8 mouse cellular contexts compared by ENCODE assay signal in genomic region chr16:8637217-8638051, GRCm38 (mm10). TPM values are rescaled to one million over a fixed set of nuclear protein-coding genes. Genes with fewer than 3 reads are reported as not detected.
DNase-seq lines count a peak whose midpoint lies in the region; ATAC-seq lines count a peak whose summit lies in the region.

Pmm2 (plus strand) TSS chr16:8637674.
Tmem186 (minus strand) TSS chr16:8637712.

- H3K4me3 ChIP-seq in heart, embryonic 10.5 days, result peak within 1 kb of the TSS; percentile 91
- H3K4me3 ChIP-seq in kidney, embryonic 15.5 days (replicated peaks), result peak within 1 kb of the TSS; percentile 73

- H3K27me3 ChIP-seq in heart, embryonic 10.5 days (ENCODE audit: insufficient read depth, poor library complexity, severe bottlenecking), result no peaks in the 10 kb centered on the region
- no peaks in the 10 kb centered on the region for H3K27me3 ChIP-seq in kidney, embryonic 15.5 days

- WGBS in heart, embryonic 10.5 days, result under 1% methylated on average over 59 of the region's 59 CpGs
- under 1% methylated on average over 59 of the region's 59 CpGs for WGBS in kidney, embryonic 15.5 days

- H3K4me2 ChIP-seq in kidney, embryonic 15.5 days, result peak within 1 kb of the TSS; percentile 87

- H3K9ac ChIP-seq in kidney, embryonic 15.5 days, result peak within 1 kb of the TSS; percentile 87

- DNase-seq in B cell, adult 2 months, result peak; percentile 78 to 84
- DNase-seq in brain, adult 2 months (ENCODE audit: low read depth, low spot score), result peak; percentile 98
- peak; percentile 95 for DNase-seq in heart, embryonic 10.5 days (ENCODE audit: low spot score)
- DNase-seq in liver, result peak; percentile 85
- peak; percentile 77 to 92 for DNase-seq in spleen, postnatal 4 days (ENCODE audit: low spot score in 2 of 2)

- H3K4me1 ChIP-seq in heart, embryonic 10.5 days, result peaks cover 21% of the 10 kb centered on the region
- peaks cover 23% of the 10 kb centered on the region for H3K4me1 ChIP-seq in kidney, embryonic 15.5 days

- H3K36me3 ChIP-seq in heart, embryonic 10.5 days, result peaks cover 33% of the 10 kb centered on the region
- peaks cover 38% of the 10 kb centered on the region for H3K36me3 ChIP-seq in kidney, embryonic 15.5 days

- ATAC-seq in erythroblast, adult 5-6 weeks (replicated peaks; ENCODE audit: low FRiP score, poor library complexity, severe bottlenecking), result peak; percentile 82
- ATAC-seq in kidney, embryonic 15.5 days (replicated peaks; ENCODE audit: low FRiP score), result peak; percentile 89
- peak; percentile 69 for ATAC-seq in monocyte, adult 5-6 weeks (replicated peaks; ENCODE audit: insufficient number of reproducible peaks, low FRiP score, low TSS enrichment, poor library complexity, severe bottlenecking)

- H3K9me3 ChIP-seq in heart, embryonic 10.5 days, result no peaks in the 10 kb centered on the region
- no peaks in the 10 kb centered on the region for H3K9me3 ChIP-seq in kidney, embryonic 15.5 days (replicated peaks)

- H3K27ac ChIP-seq in heart, embryonic 10.5 days, result peak within 1 kb of the TSS; percentile 96
- H3K27ac ChIP-seq in kidney, embryonic 15.5 days, result peak within 1 kb of the TSS; percentile 93

RNA-seq across cellular contexts. Expression of gene Pmm2, which starts in this region (rescaled TPM):
- total RNA-seq in erythroblast, adult 5-6 weeks (2015; ENCODE audit: low replicate concordance), result 27.2 and 40.7 TPM in 2 replicates
- 52.6 and 60.8 TPM in 2 replicates for total RNA-seq in erythroblast, adult 5-6 weeks (2017; ENCODE audit: low replicate concordance)
- polyA plus RNA-seq in heart, embryonic 10.5 days (2016; fragmentation: Nextera tagmentation; extraction: Ambion mirVana), result 49.1 and 52.8 TPM in 2 replicates
- 54.1 and 56.4 TPM in 2 replicates for polyA plus RNA-seq in kidney, embryonic 15.5 days (2015; fragmentation: Nextera tagmentation; extraction: Ambion mirVana)
- total RNA-seq in monocyte, adult 5-6 weeks (2017), result 54.1 to 79.6 TPM (median 75.7 TPM) in 3 replicates

RNA-seq across cellular contexts. Expression of gene Tmem186, which starts in this region (rescaled TPM):
- total RNA-seq in erythroblast, adult 5-6 weeks (2015; ENCODE audit: low replicate concordance), result 4.2 and 6.7 TPM in 2 replicates
- 1.8 and 5.6 TPM in 2 replicates for total RNA-seq in erythroblast, adult 5-6 weeks (2017; ENCODE audit: low replicate concordance)
- 19.2 and 20.9 TPM in 2 replicates for polyA plus RNA-seq in heart, embryonic 10.5 days (2016; fragmentation: Nextera tagmentation; extraction: Ambion mirVana)
- 19.8 and 20.9 TPM in 2 replicates for polyA plus RNA-seq in kidney, embryonic 15.5 days (2015; fragmentation: Nextera tagmentation; extraction: Ambion mirVana)
- 5.5 to 11.7 TPM (median 8.6 TPM) in 3 replicates for total RNA-seq in monocyte, adult 5-6 weeks (2017)

Comparison
In these comparisons a context has a peak if more than half of its experiments do, and no peak if none do; other contexts are left out.
1. Peak in every context shown above with its lines: DNase-seq, ATAC-seq, H3K4me3 ChIP-seq and H3K27ac ChIP-seq.